Mouse (Mus musculus) stomach, embryonic 16.5 days (tissue): ENCODE measurements around the gene Arhgef11. TPM values are rescaled to one million over a fixed set of nuclear protein-coding genes. Genes with fewer than 3 reads are reported as not detected.

Experiments used
- ATAC-seq: fragments of 200-750 bp; cut with Nextera tagmentation; 2 replicates; pipeline ENCODE4 v1.8.0; 2017; ENCODE audit warnings: moderate number of reproducible peaks, moderate TSS enrichment; ENCODE audit not compliant: insufficient read depth, low FRiP score
- H3K27ac ChIP-seq: fragments of 300-500 bp; sonication (generic); 2 replicates; pipeline ENCODE4 v1.5.1; 2014; ENCODE audit warnings: low read length
- H3K27me3 ChIP-seq: fragments of 300-500 bp; sonication (generic); 2 replicates; pipeline ENCODE4 v1.6.1; 2014; ENCODE audit warnings: low read length, control low read depth, mixed read lengths; ENCODE audit not compliant: control insufficient read depth, insufficient read depth
- H3K36me3 ChIP-seq: fragments of 300-500 bp; sonication (generic); 2 replicates; pipeline ENCODE4 v1.6.1; 2014; ENCODE audit warnings: low read length; ENCODE audit not compliant: control insufficient read depth, insufficient read depth
- H3K4me1 ChIP-seq: fragments of 300-500 bp; sonication (generic); 2 replicates; pipeline ENCODE4 v1.6.1; 2014; ENCODE audit warnings: low read length, control low read depth, mixed read lengths; ENCODE audit not compliant: control insufficient read depth, insufficient read depth
- H3K4me2 ChIP-seq: fragments of 300-500 bp; sonication (generic); 2 replicates; pipeline ENCODE4 v1.6.1; 2014; ENCODE audit warnings: low read depth, low read length, mixed read lengths
- H3K4me3 ChIP-seq: fragments of 300-500 bp; sonication (generic); replicated peaks from 2 replicates; pipeline ENCODE4 v1.5.1; 2014; ENCODE audit warnings: mild to moderate bottlenecking, low read length
- H3K9ac ChIP-seq: fragments of 300-500 bp; sonication (generic); 2 replicates; pipeline ENCODE4 v1.6.1; 2014; ENCODE audit warnings: low read length
- H3K9me3 ChIP-seq: fragments of 300-500 bp; sonication (generic); replicated peaks from 2 replicates; pipeline ENCODE4 v1.6.1; 2016; ENCODE audit warnings: low read length, control low read depth; ENCODE audit not compliant: control insufficient read depth
- WGBS: fragments of 180-500 bp; shearing (Covaris S2); extraction: QIAGEN DNeasy Blood & Tissue Kit; methylation state at CpG from one replicate; pipeline ENCODE4 v1.1.7; 2014; 5-methylcytosine and 5-hydroxymethylcytosine counted together
- polyA plus RNA-seq: library from polyadenylated mRNA; unstranded; fragments of >200 nt; fragmentation: Nextera tagmentation; extraction: Ambion mirVana; gene quantifications from 2 replicates; pipeline ENCODE4 v1.2.1, GENCODE M21; 2015

The Arhgef11 gene
- polyA plus RNA-seq, 1 experiment from 2014 or later, result 16.7 TPM

- Histone ChIP-seq H3K4me2 (peak overlapping the region; percentile 99), H3K27me3 (no peaks in the 10 kb centered on the region), H3K4me1 (peaks cover 28% of the 10 kb centered on the region), H3K9me3 (no peaks in the 10 kb centered on the region), H3K9ac (peak overlapping the region; percentile 97), H3K27ac (peak overlapping the region; percentile 94; the same call in 1 of the 2 replicates), H3K4me3 (peak overlapping the region; percentile 89), H3K36me3 (no peaks in the 10 kb centered on the region)
- ATAC-seq, result no peak
- WGBS, result under 1% methylated on average over 3 of the region's 3 CpGs
These were observed 881 bp downstream of the Arhgef11 start for GRCm38 (mm10) chr3:87618240-87618639.

GRCm38 (mm10) chr3:87618981-87619710 lies 1.8 kb downstream of the Arhgef11 start:
- Histone ChIP-seq H3K4me1 (peaks cover 28% of the 10 kb centered on the region), H3K36me3 (no peaks in the 10 kb centered on the region), H3K9ac (peak overlapping the region; percentile 97), H3K27me3 (no peaks in the 10 kb centered on the region), H3K9me3 (no peaks in the 10 kb centered on the region), H3K4me3 (peak overlapping the region; percentile 89), H3K27ac (no peak overlapping the region), H3K4me2 (peak overlapping the region; percentile 99)
- WGBS, result 34% methylated on average over 5 of the region's 5 CpGs
- ATAC-seq, result no peak

GRCm38 (mm10) chr3:87620218-87620891 lies 3.0 kb downstream of the Arhgef11 start:
- Histone ChIP-seq H3K27me3 (no peaks in the 10 kb centered on the region), H3K4me3 (peak overlapping the region; percentile 89), H3K9me3 (no peaks in the 10 kb centered on the region), H3K4me2 (peak overlapping the region; percentile 99), H3K9ac (peak overlapping the region; percentile 51), H3K27ac (peak overlapping the region; percentile 60), H3K4me1 (peaks cover 28% of the 10 kb centered on the region), H3K36me3 (no peaks in the 10 kb centered on the region)
- ATAC-seq, result no peak
- WGBS, result 39% methylated on average over 7 of the region's 7 CpGs

- H3K4me2 ChIP-seq, result no peak overlapping the region
- H3K36me3 ChIP-seq, result peaks cover 6% of the 10 kb centered on the region; the same call in 1 of the 2 replicates
- no peaks in the 10 kb centered on the region for H3K27me3 ChIP-seq
- H3K27ac ChIP-seq, result no peak overlapping the region
- H3K4me1 ChIP-seq, result peaks cover 17% of the 10 kb centered on the region
- H3K9me3 ChIP-seq, result no peaks in the 10 kb centered on the region
- no peak overlapping the region for H3K4me3 ChIP-seq
- WGBS, result 83% methylated on average over 4 of the region's 4 CpGs
- H3K9ac ChIP-seq, result no peak overlapping the region
- ATAC-seq, result no peak
These were observed 7.5 kb downstream of the Arhgef11 start for GRCm38 (mm10) chr3:87624899-87625298.

GRCm38 (mm10) chr3:87630899-87631298 lies 13.5 kb downstream of the Arhgef11 start:
- peaks cover 6% of the 10 kb centered on the region; the same call in 1 of the 2 replicates for H3K36me3 ChIP-seq
- ATAC-seq, result no peak
- no peaks in the 10 kb centered on the region for H3K9me3 ChIP-seq
- H3K27me3 ChIP-seq, result no peaks in the 10 kb centered on the region
- H3K9ac ChIP-seq, result no peak overlapping the region
- WGBS, result 88% methylated on average over 9 of the region's 9 CpGs
- no peaks in the 10 kb centered on the region for H3K4me1 ChIP-seq
- no peak overlapping the region for H3K4me3 ChIP-seq
- H3K27ac ChIP-seq, result no peak overlapping the region
- no peak overlapping the region for H3K4me2 ChIP-seq

- no peak overlapping the region for H3K4me3 ChIP-seq
- H3K9ac ChIP-seq, result no peak overlapping the region
- ATAC-seq, result no peak
- no peak overlapping the region for H3K4me2 ChIP-seq
- WGBS, result 67% methylated on average over 4 of the region's 4 CpGs
- no peaks in the 10 kb centered on the region for H3K9me3 ChIP-seq
- peaks cover 6% of the 10 kb centered on the region; the same call in 1 of the 2 replicates for H3K36me3 ChIP-seq
- no peak overlapping the region for H3K27ac ChIP-seq
- no peaks in the 10 kb centered on the region for H3K27me3 ChIP-seq
- H3K4me1 ChIP-seq, result no peaks in the 10 kb centered on the region
These were observed 14.0 kb downstream of the Arhgef11 start for GRCm38 (mm10) chr3:87631408-87631807.

GRCm38 (mm10) chr3:87635514-87635913 lies 18.2 kb downstream of the Arhgef11 start:
- no peaks in the 10 kb centered on the region for H3K9me3 ChIP-seq
- WGBS, result 61% methylated on average over 4 of the region's 4 CpGs
- no peak overlapping the region for H3K27ac ChIP-seq
- no peaks in the 10 kb centered on the region for H3K36me3 ChIP-seq
- H3K4me2 ChIP-seq, result no peak overlapping the region
- H3K4me3 ChIP-seq, result no peak overlapping the region
- H3K9ac ChIP-seq, result no peak overlapping the region
- H3K4me1 ChIP-seq, result no peaks in the 10 kb centered on the region
- H3K27me3 ChIP-seq, result no peaks in the 10 kb centered on the region
- no peak for ATAC-seq

GRCm38 (mm10) chr3:87643453-87643852 lies 26.1 kb downstream of the Arhgef11 start:
- 69% methylated on average over 1 of the region's 1 CpGs for WGBS
- Histone ChIP-seq H3K4me3 (no peak overlapping the region), H3K4me1 (no peaks in the 10 kb centered on the region), H3K27ac (no peak overlapping the region), H3K9me3 (no peaks in the 10 kb centered on the region), H3K27me3 (no peaks in the 10 kb centered on the region), H3K36me3 (no peaks in the 10 kb centered on the region), H3K4me2 (no peak overlapping the region), H3K9ac (no peak overlapping the region)
- no peak for ATAC-seq

- 100% methylated on average over 1 of the region's 1 CpGs for WGBS
- Histone ChIP-seq H3K4me3 (no peak overlapping the region), H3K9me3 (no peaks in the 10 kb centered on the region), H3K4me1 (no peaks in the 10 kb centered on the region), H3K27ac (no peak overlapping the region), H3K4me2 (no peak overlapping the region), H3K9ac (no peak overlapping the region), H3K36me3 (no peaks in the 10 kb centered on the region), H3K27me3 (no peaks in the 10 kb centered on the region)
- no peak for ATAC-seq
These were observed 28.8 kb downstream of the Arhgef11 start for GRCm38 (mm10) chr3:87646174-87646573.
